Mouse (Mus musculus): ENCODE results near the gene Rasgef1a.

Rasgef1a gene

GRCm38 (mm10) chr6:118010756-118011615, at the start of gene Rasgef1a:
Gene Rasgef1a (plus strand): TSS chr6:118011438.
- DNase-seq (ENCODE audit: low spot score in 2 of 2), result no peak

GRCm38 (mm10) chr6:117963201-117963600, 48.0 kb upstream of the Rasgef1a start:
- DNase-seq (ENCODE audit: low spot score in 2 of 2), result no peak

GRCm38 (mm10) chr6:117966729-117967128, 44.5 kb upstream of the Rasgef1a start:
- no peak for DNase-seq (ENCODE audit: low spot score in 2 of 2)

- DNase-seq (ENCODE audit: low spot score in 2 of 2), result no peak
These were observed 24.1 kb upstream of the Rasgef1a start for GRCm38 (mm10) chr6:117987173-117987572.

- DNase-seq (ENCODE audit: low spot score in 2 of 2), result no peak
These were observed 22.0 kb upstream of the Rasgef1a start for GRCm38 (mm10) chr6:117989209-117989608.

- DNase-seq (ENCODE audit: low spot score in 2 of 2), result no peak
These were observed 20.6 kb upstream of the Rasgef1a start for GRCm38 (mm10) chr6:117990649-117991048.

GRCm38 (mm10) chr6:117991297-117991696, 19.9 kb upstream of the Rasgef1a start:
- no peak for DNase-seq (ENCODE audit: low spot score in 2 of 2)

- DNase-seq (ENCODE audit: low spot score in 2 of 2), result no peak
These were observed 19.3 kb upstream of the Rasgef1a start for GRCm38 (mm10) chr6:117991928-117992327.

- no peak for DNase-seq (ENCODE audit: low spot score in 2 of 2)
These were observed 16.1 kb upstream of the Rasgef1a start for GRCm38 (mm10) chr6:117995168-117995567.

GRCm38 (mm10) chr6:118001272-118001671, 10.0 kb upstream of the Rasgef1a start:
- DNase-seq (ENCODE audit: low spot score in 2 of 2), result no peak

GRCm38 (mm10) chr6:118007302-118007701, 3.9 kb upstream of the Rasgef1a start:
- no peak for DNase-seq (ENCODE audit: low spot score in 2 of 2)

GRCm38 (mm10) chr6:118007843-118008539, 3.2 kb upstream of the Rasgef1a start:
- DNase-seq (ENCODE audit: low spot score in 2 of 2), result no peak

GRCm38 (mm10) chr6:118010256-118010655, 982 bp upstream of the Rasgef1a start:
- no peak for DNase-seq (ENCODE audit: low spot score in 2 of 2)

- DNase-seq (ENCODE audit: low spot score in 2 of 2), result no peak
These were observed 528 bp downstream of the Rasgef1a start for GRCm38 (mm10) chr6:118011616-118012316.

- no peak for DNase-seq (ENCODE audit: low spot score in 2 of 2)
These were observed 1.1 kb downstream of the Rasgef1a start for GRCm38 (mm10) chr6:118012317-118012700.

GRCm38 (mm10) chr6:118012987-118013866, 2.0 kb downstream of the Rasgef1a start:
- no peak for DNase-seq (ENCODE audit: low spot score in 2 of 2)

- DNase-seq (ENCODE audit: low spot score in 2 of 2), result no peak
These were observed 3.6 kb downstream of the Rasgef1a start for GRCm38 (mm10) chr6:118014881-118015280.

GRCm38 (mm10) chr6:118015971-118016370, 4.7 kb downstream of the Rasgef1a start:
- no peak for DNase-seq (ENCODE audit: low spot score in 2 of 2)

GRCm38 (mm10) chr6:118018666-118019065, 7.4 kb downstream of the Rasgef1a start:
- no peak for DNase-seq (ENCODE audit: low spot score in 2 of 2)

- no peak for DNase-seq (ENCODE audit: low spot score in 2 of 2)
These were observed 8.3 kb downstream of the Rasgef1a start for GRCm38 (mm10) chr6:118019569-118019968.

GRCm38 (mm10) chr6:118022898-118023635, 11.8 kb downstream of the Rasgef1a start:
- no peak for DNase-seq (ENCODE audit: low spot score in 2 of 2)

Data from spleen, postnatal 36 days (tissue).